Mouse (Mus musculus): Measurements from ENCODE around the gene Iqsec2.

The Iqsec2 gene

DNA sequence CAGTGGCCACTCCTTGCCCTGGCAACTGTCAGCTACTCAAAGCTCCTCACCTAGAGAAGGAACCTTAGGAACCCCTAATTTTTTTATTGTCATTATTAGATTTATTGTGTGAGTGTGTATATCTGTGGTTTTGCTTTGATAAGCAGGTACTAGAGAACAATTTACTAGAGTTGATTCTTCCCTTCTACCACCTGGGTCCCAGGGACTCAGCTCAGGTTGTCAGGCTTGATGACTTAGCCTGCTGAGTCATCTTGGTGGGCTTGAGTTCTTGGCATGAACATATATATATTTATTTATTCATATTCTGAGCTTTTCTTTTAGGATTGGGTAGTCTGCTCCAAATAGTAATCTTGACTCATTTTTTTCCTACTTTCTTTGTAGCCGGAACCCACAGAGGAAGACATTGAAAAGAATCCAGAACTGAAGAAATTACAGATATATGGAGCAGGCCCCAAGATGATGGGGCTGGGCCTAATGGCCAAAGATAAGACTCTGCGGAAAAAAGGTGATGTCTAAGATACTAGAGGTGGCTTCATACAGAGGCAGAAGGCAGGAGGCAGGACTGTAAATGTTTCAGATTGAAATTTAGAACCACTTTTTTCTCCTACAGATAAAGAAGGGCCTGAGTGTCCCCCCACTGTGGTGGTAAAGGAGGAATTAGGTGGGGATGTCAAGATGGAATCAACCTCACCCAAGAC lies 100.6 kb downstream of the Iqsec2 start:
- no peak for DNase-seq (ENCODE audit: low read depth, low spot score)

DNA sequence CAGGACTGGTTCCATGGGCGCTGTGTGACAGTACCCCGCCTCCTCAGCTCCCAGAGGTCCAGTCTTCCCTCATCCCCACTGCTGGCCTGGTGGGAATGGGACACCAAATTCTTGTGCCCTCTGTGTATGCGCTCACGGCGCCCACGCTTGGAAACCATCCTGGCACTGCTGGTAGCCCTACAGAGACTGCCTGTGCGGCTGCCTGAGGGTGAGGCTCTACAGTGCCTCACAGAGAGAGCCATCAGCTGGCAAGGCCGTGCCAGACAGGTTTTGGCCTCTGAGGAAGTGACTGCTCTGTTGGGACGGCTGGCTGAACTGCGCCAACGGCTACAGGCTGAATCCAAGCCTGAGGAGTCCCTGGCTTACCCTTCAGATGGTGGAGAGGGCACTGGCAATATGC lies 127.1 kb downstream of the Iqsec2 start:
- DNase-seq (ENCODE audit: low read depth, low spot score): no peak
